Mouse (Mus musculus) ovary, postnatal 14 days (tissue): ENCODE measurements around the gene Hgd.

Source experiments
- DNase-seq: peaks from one replicate; pipeline ENCODE4 v3.0.0; 2022; ENCODE audit warnings: low spot score

The Hgd gene

GRCm38 (mm10) chr16:37581901-37582300 lies 1.9 kb downstream of the Hgd start:
- no peak for DNase-seq

- DNase-seq: no peak
Observed at GRCm38 (mm10) chr16:37583306-37583705, 3.4 kb downstream of the Hgd start.

GRCm38 (mm10) chr16:37583801-37584200 lies 3.8 kb downstream of the Hgd start:
- DNase-seq: no peak

- DNase-seq: peak; percentile 16
Observed at GRCm38 (mm10) chr16:37584218-37585035, 4.5 kb downstream of the Hgd start.

- DNase-seq: no peak
Observed at GRCm38 (mm10) chr16:37585129-37585563, 5.2 kb downstream of the Hgd start.

- no peak for DNase-seq
Observed at GRCm38 (mm10) chr16:37590921-37591320, 11.0 kb downstream of the Hgd start.

GRCm38 (mm10) chr16:37591551-37591950 lies 11.6 kb downstream of the Hgd start:
- no peak for DNase-seq

- DNase-seq: no peak
Observed at GRCm38 (mm10) chr16:37597412-37597811, 17.5 kb downstream of the Hgd start.

- DNase-seq: no peak
Observed at GRCm38 (mm10) chr16:37598463-37598862, 18.5 kb downstream of the Hgd start.

GRCm38 (mm10) chr16:37599326-37599725 lies 19.4 kb downstream of the Hgd start:
- DNase-seq: no peak

GRCm38 (mm10) chr16:37603431-37603830 lies 23.5 kb downstream of the Hgd start:
- no peak for DNase-seq

GRCm38 (mm10) chr16:37604243-37604642 lies 24.3 kb downstream of the Hgd start:
- DNase-seq: no peak

GRCm38 (mm10) chr16:37610333-37610732 lies 30.4 kb downstream of the Hgd start:
- DNase-seq: no peak

GRCm38 (mm10) chr16:37611072-37611471 lies 31.1 kb downstream of the Hgd start:
- DNase-seq: no peak

GRCm38 (mm10) chr16:37612013-37612412 lies 32.1 kb downstream of the Hgd start:
- DNase-seq: no peak

- DNase-seq: no peak
Observed at GRCm38 (mm10) chr16:37614540-37614939, 34.6 kb downstream of the Hgd start.

GRCm38 (mm10) chr16:37615429-37615828 lies 35.5 kb downstream of the Hgd start:
- DNase-seq: no peak

GRCm38 (mm10) chr16:37616104-37616503 lies 36.2 kb downstream of the Hgd start:
- no peak for DNase-seq

GRCm38 (mm10) chr16:37617695-37618094 lies 37.7 kb downstream of the Hgd start:
- no peak for DNase-seq

GRCm38 (mm10) chr16:37622403-37622802 lies 42.5 kb downstream of the Hgd start:
- no peak for DNase-seq

GRCm38 (mm10) chr16:37622919-37623318 lies 43.0 kb downstream of the Hgd start:
- DNase-seq: no peak

- no peak for DNase-seq
Observed at GRCm38 (mm10) chr16:37626388-37626949, 46.5 kb downstream of the Hgd start.

- DNase-seq: no peak
Observed at GRCm38 (mm10) chr16:37628336-37628735, 48.4 kb downstream of the Hgd start.

- no peak for DNase-seq
Observed at GRCm38 (mm10) chr16:37629011-37629410, 49.1 kb downstream of the Hgd start.
